Comparison of ENCODE assay signal across 26 mouse cellular contexts in the genomic region with DNA sequence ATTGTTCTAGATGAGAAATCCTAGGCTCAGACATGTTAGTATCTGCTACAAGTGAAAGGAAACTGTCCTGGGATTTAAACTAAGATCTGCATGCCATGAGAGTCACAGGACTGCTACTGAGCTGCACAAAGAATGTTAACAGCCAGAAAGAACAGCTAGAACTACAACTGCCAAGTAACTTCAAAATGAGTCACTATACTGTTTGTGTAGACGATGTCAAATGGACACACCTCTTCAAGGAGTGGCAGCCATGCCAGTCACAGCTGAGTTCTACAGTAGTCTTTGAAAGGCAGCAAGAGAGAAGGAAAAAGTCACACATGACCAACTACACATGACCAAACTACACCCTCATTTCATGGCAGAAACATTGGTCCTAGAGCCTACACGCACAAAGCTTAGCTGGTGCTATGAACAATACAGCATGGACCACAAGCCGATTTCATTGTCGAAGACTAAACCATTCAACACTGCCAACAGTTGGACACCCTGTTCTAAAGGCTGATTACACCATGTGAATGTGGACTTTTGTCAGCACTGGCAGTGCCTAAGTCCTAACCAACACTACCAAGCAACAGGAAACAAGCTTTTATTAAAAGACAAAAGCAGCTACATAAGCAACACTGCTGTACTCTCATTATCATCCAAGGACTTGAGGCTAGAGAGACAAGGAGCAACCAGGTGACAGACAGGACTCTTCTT. TPM values are rescaled to one million over a fixed set of nuclear protein-coding genes. Genes with fewer than 3 reads are reported as not detected.
DNase-seq lines count a peak whose midpoint lies in the region; TF ChIP-seq lines count a peak whose summit lies in the region.
"Had no signal": no experiment of that assay in that cellular context is flagged by ENCODE, and none has a peak within 500 bp of the region (broad histone marks: within the 10 kb centered on the region; RNA-seq: fewer than 3 reads in every experiment).

No protein-coding gene starts in this region.

- intact Hi-C loops in gastrocnemius, adult 2 months (cut with DNase I) = no loop called here

- H3K27ac ChIP-seq in gastrocnemius, adult 2 months = peak overlapping the region; percentile 28; the same call in 1 of the 2 replicates
- peak overlapping the region; percentile 29; the same call in 1 of the 2 replicates for H3K27ac ChIP-seq in layer of hippocampus, adult 2 months
- H3K27ac ChIP-seq: embryonic facial prominence, embryonic 12.5 days; forebrain, embryonic 15.5 days; heart, embryonic 10.5 days; kidney, postnatal 0 days; limb, embryonic 12.5 days; liver, embryonic 13.5 days; macrophage; midbrain, embryonic 15.5 days; neural tube, embryonic 15.5 days had no signal

- DNase-seq in gastrocnemius, adult 2 months = no peak
- no peak for DNase-seq in gastrocnemius, postnatal 25 days
- DNase-seq in layer of hippocampus, adult 2 months (ENCODE audit: low spot score in 2 of 2) = no peak
- no peak for DNase-seq in layer of hippocampus, postnatal 36 days
- peak; percentile 36 for DNase-seq in 3134 (ENCODE audit: extremely low read depth, insufficient read length, low spot score)
- peak; percentile 39 for DNase-seq in brain, adult 2 months (ENCODE audit: low read depth, low spot score)
- no peak for DNase-seq in testis, postnatal 14 days (ENCODE audit: low spot score)
- DNase-seq in right cerebral cortex, postnatal 14 days = no peak
- DNase-seq: adrenal gland, postnatal 10 days; cerebellum, adult 2 months; cerebellum, postnatal 25 days; gastrocnemius, postnatal 36 days; kidney, adult 11 months; liver, embryonic 13.5 days; lung, embryonic 14.5 days; right cerebral cortex, adult 18-20 months; thymus, postnatal 14 days had no signal

- no peak overlapping the region for H3K4me3 ChIP-seq in gastrocnemius, adult 2 months
- H3K4me3 ChIP-seq in layer of hippocampus, adult 2 months = no peak overlapping the region
- H3K4me3 ChIP-seq: embryonic facial prominence, embryonic 12.5 days; erythroblast, embryonic 14.5 days; forebrain, embryonic 15.5 days; heart, embryonic 10.5 days; limb, embryonic 12.5 days; liver, embryonic 13.5 days; midbrain, embryonic 15.5 days; neural tube, embryonic 15.5 days had no signal

- TF ChIP-seq CTCF in gastrocnemius, adult 2 months (IDR thresholded peaks at IDR 0.05) = no peak
- TF ChIP-seq CTCF in layer of hippocampus, adult 2 months (conservative IDR thresholded peaks at IDR 0.05) = no peak

RNA-seq across cellular contexts. Expression of a gene that starts 55.9 kb away (rescaled TPM):
- total RNA-seq in gastrocnemius, adult 2 months (2021) = 10 to 100 TPM; 66.1 to 70.5 TPM
- 10 to 100 TPM; 47.0 to 50.9 TPM for total RNA-seq in gastrocnemius, postnatal 25 days (2021)
- 10 to 100 TPM; 82.7 to 88.5 TPM for total RNA-seq in layer of hippocampus, adult 2 months (2021)
- 10 to 100 TPM; 82.0 to 89.2 TPM for total RNA-seq in layer of hippocampus, postnatal 36 days (2021)

Comparison
In these comparisons a context has a peak if more than half of its experiments do, and no peak if none do; other contexts are left out.
1. DNase-seq: peak in 3134 (single experiment) and brain, adult 2 months (single experiment); none in gastrocnemius, adult 2 months (single experiment), gastrocnemius, postnatal 25 days (single experiment), layer of hippocampus, adult 2 months (0 of 2), layer of hippocampus, postnatal 36 days (0 of 2), testis, postnatal 14 days (single experiment) and right cerebral cortex, postnatal 14 days (single experiment).